Mouse (Mus musculus): Measurements from ENCODE around the gene Olig2. TPM values are rescaled to one million over a fixed set of nuclear protein-coding genes. Genes with fewer than 3 reads are reported as not detected.
"Not testable (repeated sequence)": the region's sequence is repeated elsewhere in the genome, so short reads cannot be mapped to it uniquely, and the experiment has no call there.

The Olig2 gene
- polyA plus RNA-seq, 1 experiment = 25.1 TPM

- DNase-seq (ENCODE audit: low read depth) = no peak
Measured at GRCm38 (mm10) chr16:91227760-91228043, 2.4 kb downstream of the Olig2 start.

GRCm38 (mm10) chr16:91228238-91229071 is 3.2 kb downstream of the Olig2 start:
- TF ChIP-seq CTCF (IDR thresholded peaks at IDR 0.05; ENCODE audit: borderline replicate concordance, extremely low read depth, insufficient read depth, insufficient read length) (no peak), POLR2A (IDR thresholded peaks at IDR 0.05; ENCODE audit: borderline replicate concordance, extremely low read depth, insufficient read depth, insufficient read length, poor library complexity, severe bottlenecking) (no peak)
- DNase-seq (ENCODE audit: low read depth) = no peak

More at GRCm38 (mm10) chr16:91227760-91228043, 2.4 kb downstream of the Olig2 start:
- no peak for TF ChIP-seq CTCF (IDR thresholded peaks at IDR 0.05; ENCODE audit: borderline replicate concordance, extremely low read depth, insufficient read depth, insufficient read length)
- TF ChIP-seq POLR2A (IDR thresholded peaks at IDR 0.05; ENCODE audit: borderline replicate concordance, extremely low read depth, insufficient read depth, insufficient read length, poor library complexity, severe bottlenecking) = no peak

GRCm38 (mm10) chr16:91229072-91229348 is 3.8 kb downstream of the Olig2 start:
- TF ChIP-seq CTCF (IDR thresholded peaks at IDR 0.05; ENCODE audit: borderline replicate concordance, extremely low read depth, insufficient read depth, insufficient read length) = no peak
- TF ChIP-seq POLR2A (IDR thresholded peaks at IDR 0.05; ENCODE audit: borderline replicate concordance, extremely low read depth, insufficient read depth, insufficient read length, poor library complexity, severe bottlenecking) = no peak
- DNase-seq (ENCODE audit: low read depth) = no peak

- no peak for TF ChIP-seq POLR2A (IDR thresholded peaks at IDR 0.05; ENCODE audit: borderline replicate concordance, extremely low read depth, insufficient read depth, insufficient read length, poor library complexity, severe bottlenecking)
- TF ChIP-seq CTCF (IDR thresholded peaks at IDR 0.05; ENCODE audit: borderline replicate concordance, extremely low read depth, insufficient read depth, insufficient read length) = no peak
Measured at GRCm38 (mm10) chr16:91229643-91230042, 4.4 kb downstream of the Olig2 start.

GRCm38 (mm10) chr16:91231781-91232469 is 6.7 kb downstream of the Olig2 start:
- TF ChIP-seq CTCF (IDR thresholded peaks at IDR 0.05; ENCODE audit: borderline replicate concordance, extremely low read depth, insufficient read depth, insufficient read length) = no peak
- TF ChIP-seq POLR2A (IDR thresholded peaks at IDR 0.05; ENCODE audit: borderline replicate concordance, extremely low read depth, insufficient read depth, insufficient read length, poor library complexity, severe bottlenecking) = no peak
- DNase-seq (ENCODE audit: low read depth) = peak; percentile 85

More at GRCm38 (mm10) chr16:91229643-91230042, 4.4 kb downstream of the Olig2 start:
- DNase-seq (ENCODE audit: low read depth) = no peak

GRCm38 (mm10) chr16:91232470-91233240 is 7.4 kb downstream of the Olig2 start:
- TF ChIP-seq POLR2A (IDR thresholded peaks at IDR 0.05; ENCODE audit: borderline replicate concordance, extremely low read depth, insufficient read depth, insufficient read length, poor library complexity, severe bottlenecking) (no peak), CTCF (IDR thresholded peaks at IDR 0.05; ENCODE audit: borderline replicate concordance, extremely low read depth, insufficient read depth, insufficient read length) (no peak)
- DNase-seq (ENCODE audit: low read depth) = no peak

- TF ChIP-seq POLR2A (IDR thresholded peaks at IDR 0.05; ENCODE audit: borderline replicate concordance, extremely low read depth, insufficient read depth, insufficient read length, poor library complexity, severe bottlenecking) (no peak), CTCF (IDR thresholded peaks at IDR 0.05; ENCODE audit: borderline replicate concordance, extremely low read depth, insufficient read depth, insufficient read length) (no peak)
- DNase-seq (ENCODE audit: low read depth) = no peak
Measured at GRCm38 (mm10) chr16:91233241-91233944, 8.1 kb downstream of the Olig2 start.

- DNase-seq (ENCODE audit: low read depth) = no peak
- TF ChIP-seq CTCF (IDR thresholded peaks at IDR 0.05; ENCODE audit: borderline replicate concordance, extremely low read depth, insufficient read depth, insufficient read length) (no peak), POLR2A (IDR thresholded peaks at IDR 0.05; ENCODE audit: borderline replicate concordance, extremely low read depth, insufficient read depth, insufficient read length, poor library complexity, severe bottlenecking) (no peak)
Measured at GRCm38 (mm10) chr16:91239024-91239423, 13.8 kb downstream of the Olig2 start.

- TF ChIP-seq CTCF (IDR thresholded peaks at IDR 0.05; ENCODE audit: borderline replicate concordance, extremely low read depth, insufficient read depth, insufficient read length) (no peak), POLR2A (IDR thresholded peaks at IDR 0.05; ENCODE audit: borderline replicate concordance, extremely low read depth, insufficient read depth, insufficient read length, poor library complexity, severe bottlenecking) (no peak)
Measured at GRCm38 (mm10) chr16:91246292-91246691, 21.0 kb downstream of the Olig2 start.

GRCm38 (mm10) chr16:91255419-91256164 is 30.3 kb downstream of the Olig2 start:
- not testable (repeated sequence) for DNase-seq (ENCODE audit: low read depth)

More at GRCm38 (mm10) chr16:91246292-91246691, 21.0 kb downstream of the Olig2 start:
- DNase-seq (ENCODE audit: low read depth) = peak; percentile 77

Measured in brain, embryonic 14.5 days (tissue).